Mouse (Mus musculus) heart, adult 2 months (tissue): Measurements from ENCODE around the gene Hsd17b1. TPM values are rescaled to one million over a fixed set of nuclear protein-coding genes. Genes with fewer than 3 reads are reported as not detected.
A peak's percentile ranks its signal among the peaks of the same experiment; 100 is the strongest.

Experiments
- DNase-seq, 2 experiments: peaks; one replicate each; pipeline ENCODE4 v3.0.0; 2021
- H3K27ac ChIP-seq: fragments of 200-600 bp; 2 replicates; pipeline ENCODE4 v1.8.1; 2022
- H3K27me3 ChIP-seq: fragments of 200-500 bp; 2 replicates; pipeline ENCODE4 v1.6.1; 2012; ENCODE audit warnings: mild to moderate bottlenecking, low read length, inconsistent platforms, mixed read lengths; ENCODE audit not compliant: control insufficient read depth, insufficient read depth
- H3K36me3 ChIP-seq: fragments of 200-500 bp; 2 replicates; pipeline ENCODE4 v1.6.1; 2012; ENCODE audit warnings: low read length, inconsistent platforms; ENCODE audit not compliant: control insufficient read depth, insufficient read depth
- H3K4me1 ChIP-seq: fragments of 200-500 bp; 2 replicates; pipeline ENCODE4 v1.6.1; 2011; ENCODE audit warnings: low read length; ENCODE audit not compliant: control insufficient read depth, insufficient read depth
- H3K4me3 ChIP-seq: fragments of 200-600 bp; 2 replicates; pipeline ENCODE4 v1.8.1; 2022
- H3K79me2 ChIP-seq: fragments of 200-500 bp; replicated peaks from 2 replicates; pipeline ENCODE4 v1.6.1; 2012; ENCODE audit warnings: mild to moderate bottlenecking, inconsistent platforms, low read length, moderate library complexity, mixed read lengths; ENCODE audit not compliant: control insufficient read depth, insufficient read depth
- H3K9ac ChIP-seq: fragments of 200-500 bp; 2 replicates; pipeline ENCODE4 v1.6.1; 2012; ENCODE audit warnings: low read depth, mild to moderate bottlenecking, control low read depth, inconsistent platforms, low read length, mixed read lengths
- CTCF ChIP-seq: fragments of 200-600 bp; IDR thresholded peaks from 2 replicates; pipeline ENCODE4 v1.8.1; 2022; ENCODE audit warnings: antibody characterized with exemption, mild to moderate bottlenecking, moderate library complexity
- EP300 ChIP-seq: fragments of 200-500 bp; IDR thresholded peaks from 2 replicates; pipeline ENCODE4 v1.6.1; 2011; ENCODE audit warnings: low read depth, low read length, control low read depth; ENCODE audit not compliant: insufficient read depth
- POLR2A ChIP-seq: fragments of 200-500 bp; IDR thresholded peaks from 2 replicates; pipeline ENCODE4 v1.6.1; 2011; ENCODE audit warnings: mild to moderate bottlenecking, low read depth, low read length, control low read depth; ENCODE audit not compliant: insufficient read depth
- WGBS: fragments of 180-500 bp; shearing (Covaris S2); methylation state at CpG from one replicate; pipeline ENCODE4 v1.1.7; 2018; 5-methylcytosine and 5-hydroxymethylcytosine counted together
- intact Hi-C: fragments of 180-260 bp; cut with DNase I; formaldehyde crosslinking; loops from one replicate; pipeline ENCODE4 v1.15.1; 2025
- long read RNA-seq: library from polyadenylated mRNA; stranded (forward); transcript quantifications from one replicate; pipeline ENCODE4 v2.0.0, GENCODE M21; 2021
- polyA plus RNA-seq: library from polyadenylated mRNA; depleted of rRNA; stranded (reverse); fragments of >200 nt; gene quantifications from 2 replicates; pipeline ENCODE4 v1.2.3, GENCODE M21; 2012; rRNA removed
- total RNA-seq, 2 experiments: library from RNA; stranded (reverse); gene quantifications; 2 replicates each; pipeline ENCODE4 v1.2.3; 2021

Hsd17b1 gene
- total RNA-seq, result under 1 TPM; 0.47 to 0.70 TPM
- 0.32 and 0.55 TPM in 2 replicates for polyA plus RNA-seq
- long read RNA-seq, result 0 reads

DNA sequence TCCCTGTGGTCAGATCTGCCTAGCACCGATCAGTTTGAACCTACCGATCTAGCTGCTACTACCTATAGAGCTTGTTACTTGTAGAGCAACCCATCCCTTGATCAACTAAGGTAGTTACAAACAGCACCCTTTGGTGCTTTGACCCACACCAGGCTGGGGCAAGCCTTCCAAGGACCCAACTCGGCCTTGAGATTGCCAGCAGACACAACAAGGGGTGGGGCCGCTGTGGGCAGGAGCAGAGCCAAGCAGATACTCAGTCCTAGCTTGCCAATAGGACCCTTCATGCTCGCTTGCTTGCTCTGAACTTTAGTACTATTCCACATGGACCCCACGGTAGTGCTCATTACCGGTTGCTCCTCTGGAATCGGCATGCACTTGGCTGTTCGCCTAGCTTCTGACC is at the start of gene Hsd17b1:
Gene Hsd17b1, plus strand, starts transcription at position 291 of the 400 bp plus-strand sequence.
- Histone ChIP-seq H3K27me3 (peaks cover 2% of the 10 kb centered on the region; the same call in 1 of the 2 replicates), H3K27ac (no peak within 1 kb of the TSS), H3K9ac (no peak within 1 kb of the TSS), H3K4me1 (peaks cover 4% of the 10 kb centered on the region), H3K79me2 (no peaks in the 10 kb centered on the region), H3K4me3 (no peak within 1 kb of the TSS), H3K36me3 (no peaks in the 10 kb centered on the region)
- intact Hi-C loops, result no loop called here
- WGBS, result 77% methylated on average over 9 of the region's 9 CpGs
- DNase-seq, result no peak
- TF ChIP-seq CTCF (no peak), POLR2A (no peak), EP300 (no peak)

- H3K4me3 ChIP-seq, result no peak overlapping the region
Measured at GRCm38 (mm10) chr11:101029320-101029719, 48.9 kb upstream of the Hsd17b1 start.

GRCm38 (mm10) chr11:101030136-101030807 is 47.9 kb upstream of the Hsd17b1 start:
- H3K36me3 ChIP-seq, result peaks cover 15% of the 10 kb centered on the region

More at GRCm38 (mm10) chr11:101029320-101029719, 48.9 kb upstream of the Hsd17b1 start:
- peaks cover 15% of the 10 kb centered on the region for H3K36me3 ChIP-seq
- 95% methylated on average over 8 of the region's 8 CpGs for WGBS
- H3K27me3 ChIP-seq, result no peaks in the 10 kb centered on the region
- H3K79me2 ChIP-seq, result no peaks in the 10 kb centered on the region
- no peak for TF ChIP-seq POLR2A
- TF ChIP-seq EP300, result no peak
- TF ChIP-seq CTCF, result no peak
- no peak overlapping the region for H3K9ac ChIP-seq
- no peak overlapping the region for H3K27ac ChIP-seq
- no peaks in the 10 kb centered on the region; the same call in 1 of the 2 replicates for H3K4me1 ChIP-seq
- intact Hi-C loops, result no loop called here
- DNase-seq, result no peak

DNA sequence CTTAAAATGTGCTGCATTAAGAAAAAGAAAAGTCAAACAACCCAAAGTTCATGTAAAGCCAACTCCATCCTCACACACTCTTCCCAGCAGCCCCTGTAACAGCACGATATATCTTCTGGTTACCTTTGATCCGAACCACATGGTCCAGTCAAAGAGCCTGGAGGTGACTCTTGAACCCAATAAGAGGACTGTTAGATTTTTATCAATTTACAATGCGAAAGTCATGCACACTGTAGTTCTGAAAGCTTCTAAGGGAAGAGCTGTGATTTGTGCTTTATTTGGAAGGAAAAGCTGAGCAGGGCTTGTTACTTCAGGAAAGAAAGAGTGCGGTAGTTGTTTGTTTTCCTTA is 47.4 kb upstream of the Hsd17b1 start:
- WGBS, result 72% methylated on average over 4 of the region's 4 CpGs
- TF ChIP-seq CTCF (no peak), EP300 (no peak), POLR2A (no peak)
- Histone ChIP-seq H3K27ac (peak overlapping the region; percentile 42), H3K4me1 (no peaks in the 10 kb centered on the region; the same call in 1 of the 2 replicates), H3K27me3 (no peaks in the 10 kb centered on the region), H3K4me3 (no peak overlapping the region), H3K79me2 (no peaks in the 10 kb centered on the region), H3K9ac (no peak overlapping the region), H3K36me3 (peaks cover 15% of the 10 kb centered on the region)
- intact Hi-C loops, result no loop called here
- DNase-seq, result no peak

More at GRCm38 (mm10) chr11:101030136-101030807, 47.9 kb upstream of the Hsd17b1 start:
- Histone ChIP-seq H3K27me3 (no peaks in the 10 kb centered on the region), H3K27ac (peak overlapping the region; percentile 42), H3K4me3 (no peak overlapping the region), H3K79me2 (no peaks in the 10 kb centered on the region), H3K4me1 (no peaks in the 10 kb centered on the region; the same call in 1 of the 2 replicates), H3K9ac (no peak overlapping the region)
- TF ChIP-seq POLR2A (no peak), EP300 (no peak), CTCF (no peak)
- WGBS, result 52% methylated on average over 10 of the region's 10 CpGs
- no peak for DNase-seq
- intact Hi-C loops, result no loop called here

DNA sequence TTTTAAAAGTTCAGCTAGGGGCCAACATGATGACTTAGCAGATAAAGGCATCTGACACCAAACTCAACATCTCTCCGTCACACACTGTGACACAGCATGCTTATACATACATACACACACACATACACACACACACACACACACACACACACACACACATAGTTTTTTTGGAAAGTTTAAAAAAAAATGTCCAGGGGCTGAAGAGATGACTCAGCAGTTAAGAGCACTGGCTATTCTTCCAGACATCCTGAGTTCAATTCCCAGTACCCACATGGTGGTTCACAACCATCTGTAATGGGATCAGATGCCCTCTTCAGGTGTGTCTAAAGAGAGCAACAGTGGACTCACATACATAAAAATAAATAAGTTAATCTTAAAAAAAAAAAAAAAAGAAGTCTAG is 46.7 kb upstream of the Hsd17b1 start:
- H3K27ac ChIP-seq, result no peak overlapping the region
- H3K79me2 ChIP-seq, result no peaks in the 10 kb centered on the region
- no peaks in the 10 kb centered on the region for H3K27me3 ChIP-seq
- intact Hi-C loops, result no loop called here
- peaks cover 15% of the 10 kb centered on the region for H3K36me3 ChIP-seq
- WGBS, result 100% methylated on average over 1 of the region's 1 CpGs
- TF ChIP-seq POLR2A (no peak), EP300 (no peak), CTCF (no peak)
- no peaks in the 10 kb centered on the region; the same call in 1 of the 2 replicates for H3K4me1 ChIP-seq
- DNase-seq, result no peak
- H3K9ac ChIP-seq, result no peak overlapping the region
- no peak overlapping the region for H3K4me3 ChIP-seq

GRCm38 (mm10) chr11:101033856-101034500 is 44.2 kb upstream of the Hsd17b1 start:
- Histone ChIP-seq H3K9ac (no peak overlapping the region), H3K79me2 (no peaks in the 10 kb centered on the region), H3K27ac (no peak overlapping the region), H3K27me3 (no peaks in the 10 kb centered on the region), H3K4me1 (no peaks in the 10 kb centered on the region; the same call in 1 of the 2 replicates), H3K36me3 (peaks cover 10% of the 10 kb centered on the region), H3K4me3 (no peak overlapping the region)
- TF ChIP-seq CTCF (no peak), POLR2A (no peak), EP300 (no peak)
- DNase-seq, result no peak
- intact Hi-C loops, result no loop called here
- 91% methylated on average over 17 of the region's 17 CpGs for WGBS
